Mouse (Mus musculus) C2C12 (cell line): ENCODE data around the gene Fbxl13. TPM values are rescaled to one million over a fixed set of nuclear protein-coding genes. Genes with fewer than 3 reads are reported as not detected.

Experiments used
- H3K27me3 ChIP-seq: one replicate; pipeline ENCODE4 v1.6.1; 2011; ENCODE audit not compliant: control insufficient read depth, insufficient read depth, insufficient read length
- H3K36me3 ChIP-seq: one replicate; pipeline ENCODE4 v1.6.1; 2011; ENCODE audit not compliant: control insufficient read depth, insufficient read depth
- H3K4me3 ChIP-seq: one replicate; pipeline ENCODE4 v1.5.1; 2011; ENCODE audit warnings: mild to moderate bottlenecking, control low read depth; ENCODE audit not compliant: poor library complexity, insufficient read depth, severe bottlenecking
- H3K79me2 ChIP-seq: one replicate; pipeline ENCODE4 v1.6.1; 2011; ENCODE audit not compliant: control insufficient read depth, insufficient read depth
- H3K79me3 ChIP-seq: one replicate; pipeline ENCODE4 v1.6.1; 2011; ENCODE audit warnings: low read depth, control low read depth
- H3ac ChIP-seq: one replicate; pipeline ENCODE3; 2011; ENCODE audit warnings: low read depth; ENCODE audit not compliant: control insufficient read depth, insufficient read length
- CEBPB ChIP-seq: IDR thresholded peaks from one replicate; pipeline ENCODE4 v1.6.1; 2011; ENCODE audit warnings: low read depth, mild to moderate bottlenecking, control low read depth, moderate library complexity
- CTCF ChIP-seq: IDR thresholded peaks from one replicate; pipeline ENCODE4 v1.5.1; 2011; ENCODE audit not compliant: control insufficient read depth, insufficient read depth, insufficient read length
- FOSL1 ChIP-seq: IDR thresholded peaks from one replicate; pipeline ENCODE4 v1.8.0; 2011; ENCODE audit warnings: mild to moderate bottlenecking, low read length; ENCODE audit not compliant: poor library complexity, insufficient read depth, severe bottlenecking
- MAX ChIP-seq: IDR thresholded peaks from one replicate; pipeline ENCODE4 v1.6.1; 2011; ENCODE audit warnings: mild to moderate bottlenecking, control low read depth
- MYOD1 ChIP-seq: IDR thresholded peaks from one replicate; pipeline ENCODE4 v1.6.1; 2011; ENCODE audit warnings: low read depth; ENCODE audit not compliant: control insufficient read depth, insufficient read length
- MYOG ChIP-seq: IDR thresholded peaks from one replicate; pipeline ENCODE4 v1.6.1; 2011; ENCODE audit not compliant: control insufficient read depth, insufficient read length; ENCODE audit errors: extremely low read depth
- USF1 ChIP-seq: IDR thresholded peaks from one replicate; pipeline ENCODE4 v1.6.1; 2011; ENCODE audit warnings: low read depth, mild to moderate bottlenecking, control low read depth, moderate library complexity
- polyA plus RNA-seq: library from polyadenylated mRNA; unstranded; fragments of >200 nt; fragmentation: generic; extraction: Trizol; gene quantifications from one replicate; pipeline ENCODE4 v1.2.1, GENCODE M21; 2012; ENCODE audit warnings: missing spikeins

The Fbxl13 gene
- polyA plus RNA-seq, 1 experiment = 0.07 TPM

DNA sequence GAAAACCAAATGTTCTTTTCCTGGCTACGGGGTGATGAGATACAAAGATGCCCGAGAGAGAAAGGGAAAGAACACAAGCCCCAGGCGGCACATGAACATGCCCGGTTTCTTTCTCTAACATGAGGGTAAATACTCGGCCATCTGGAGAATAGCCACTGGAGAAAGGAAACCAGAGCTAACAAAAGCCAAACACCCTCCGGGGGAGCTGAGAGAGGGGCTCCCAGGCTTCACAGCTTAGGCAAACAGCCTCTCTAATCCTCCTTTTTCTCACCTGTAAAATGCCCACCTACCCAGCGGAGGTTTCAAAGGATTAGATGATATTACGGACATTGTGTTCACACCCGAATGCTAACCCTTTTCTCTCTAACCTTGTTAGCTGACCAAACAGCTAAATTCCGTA lies 39.6 kb upstream of the Fbxl13 start:
- no peak overlapping the region for H3K4me3 ChIP-seq
- no peaks in the 10 kb centered on the region for H3K79me3 ChIP-seq
- no peak overlapping the region for H3ac ChIP-seq
- TF ChIP-seq MYOD1 = no peak
- TF ChIP-seq FOSL1 = no peak
- no peaks in the 10 kb centered on the region for H3K27me3 ChIP-seq
- H3K36me3 ChIP-seq = no peaks in the 10 kb centered on the region
- H3K79me2 ChIP-seq = no peaks in the 10 kb centered on the region

DNA sequence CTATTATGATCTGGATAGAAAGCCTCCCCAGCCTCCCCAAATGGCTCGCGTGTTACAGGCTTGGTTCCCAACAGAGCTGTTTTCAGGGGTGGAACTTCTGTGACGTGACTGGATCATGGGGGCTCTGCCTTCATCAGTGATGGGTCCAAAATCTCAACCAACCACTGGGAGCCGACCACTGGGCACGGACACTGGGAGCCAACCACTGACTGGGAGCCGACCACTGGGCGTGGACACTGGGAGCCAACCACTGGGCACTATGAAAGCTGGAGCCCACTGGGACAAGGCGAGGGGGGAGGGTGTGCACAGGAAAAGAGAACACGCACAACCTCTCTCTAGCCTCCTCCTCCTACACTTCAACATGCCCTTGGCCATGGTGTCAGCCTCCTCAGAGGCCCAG lies 38.4 kb upstream of the Fbxl13 start:
- TF ChIP-seq CTCF (no peak), CEBPB (no peak), FOSL1 (no peak), MYOD1 (no peak)
- H3K79me2 ChIP-seq = no peaks in the 10 kb centered on the region
- H3K4me3 ChIP-seq = no peak overlapping the region
- H3K27me3 ChIP-seq = no peaks in the 10 kb centered on the region
- no peak overlapping the region for H3ac ChIP-seq
- H3K36me3 ChIP-seq = no peaks in the 10 kb centered on the region
- no peaks in the 10 kb centered on the region for H3K79me3 ChIP-seq

DNA sequence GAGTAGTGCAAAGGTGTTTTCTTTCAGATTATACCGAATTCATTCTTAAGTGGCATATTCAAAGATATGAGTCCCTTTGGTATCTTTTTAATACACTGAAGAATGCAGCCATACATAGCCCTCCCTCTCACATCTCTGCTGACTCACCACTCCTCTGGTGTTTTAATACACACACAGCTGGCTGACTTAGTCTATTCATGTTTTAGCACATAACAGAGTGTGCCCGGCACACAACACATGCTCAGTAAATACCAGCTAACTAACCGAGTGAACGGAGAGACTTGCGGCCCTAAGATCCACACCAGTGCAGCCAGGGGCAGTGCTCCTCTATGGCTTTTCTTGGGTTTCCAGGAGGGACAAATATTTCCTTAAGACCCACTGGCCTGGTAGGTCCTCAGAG lies 35.5 kb upstream of the Fbxl13 start:
- Histone ChIP-seq H3ac (no peak overlapping the region), H3K79me3 (no peaks in the 10 kb centered on the region), H3K36me3 (no peaks in the 10 kb centered on the region), H3K4me3 (no peak overlapping the region), H3K79me2 (no peaks in the 10 kb centered on the region), H3K27me3 (no peaks in the 10 kb centered on the region)
- TF ChIP-seq CTCF = no peak
- no peak for TF ChIP-seq MYOD1
- TF ChIP-seq MAX = no peak
- TF ChIP-seq MYOG = no peak
- TF ChIP-seq CEBPB = no peak
- no peak for TF ChIP-seq USF1
- TF ChIP-seq FOSL1 = no peak

DNA sequence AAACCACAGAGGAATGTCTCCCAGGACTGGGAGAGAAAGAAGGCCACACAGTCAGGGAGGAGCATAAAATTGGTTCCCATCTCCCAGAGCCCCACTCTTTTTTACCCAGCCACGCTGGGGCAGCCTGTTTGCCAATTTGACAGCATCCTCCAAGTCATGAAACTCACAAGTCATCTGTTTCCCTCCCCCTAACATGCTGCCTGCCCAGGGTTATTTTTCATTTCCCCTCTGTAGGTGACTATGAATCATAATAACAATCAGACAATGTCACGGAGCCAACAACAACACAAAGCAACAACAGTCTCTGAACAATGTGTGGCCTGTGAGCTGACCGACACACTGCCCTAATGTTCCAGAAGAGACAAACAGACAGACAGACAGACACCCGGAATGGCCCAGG lies 34.6 kb upstream of the Fbxl13 start:
- Histone ChIP-seq H3K79me3 (no peaks in the 10 kb centered on the region), H3K36me3 (no peaks in the 10 kb centered on the region), H3K4me3 (no peak overlapping the region), H3K27me3 (no peaks in the 10 kb centered on the region), H3ac (no peak overlapping the region), H3K79me2 (no peaks in the 10 kb centered on the region)
- no peak for TF ChIP-seq CEBPB
- no peak for TF ChIP-seq MYOD1
- no peak for TF ChIP-seq CTCF
- TF ChIP-seq FOSL1 = no peak
- no peak for TF ChIP-seq MYOG
- TF ChIP-seq USF1 = no peak
- TF ChIP-seq MAX = no peak

DNA sequence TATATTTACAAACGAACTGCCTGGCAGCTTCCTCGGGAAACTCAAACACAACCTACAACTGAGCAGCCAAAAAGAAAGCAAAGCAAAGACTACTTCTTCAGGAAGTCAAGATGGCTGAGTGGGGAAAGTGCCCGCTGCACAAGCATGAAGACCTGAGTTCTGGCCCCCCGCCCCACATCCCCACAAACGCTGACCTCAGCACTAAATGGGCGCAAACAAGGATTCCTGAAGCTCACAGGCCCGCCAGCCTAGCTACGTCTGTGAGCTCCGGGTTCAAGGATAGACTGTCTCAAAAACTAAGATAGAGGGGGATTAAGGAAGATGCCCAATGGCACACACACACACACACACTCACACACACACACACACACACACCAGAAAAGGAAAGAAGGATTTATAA lies 32.9 kb upstream of the Fbxl13 start:
- Histone ChIP-seq H3K27me3 (no peaks in the 10 kb centered on the region), H3ac (no peak overlapping the region), H3K4me3 (no peak overlapping the region), H3K79me3 (no peaks in the 10 kb centered on the region), H3K36me3 (no peaks in the 10 kb centered on the region), H3K79me2 (no peaks in the 10 kb centered on the region)
- no peak for TF ChIP-seq CEBPB
- TF ChIP-seq MAX = no peak
- no peak for TF ChIP-seq CTCF
- no peak for TF ChIP-seq USF1
- TF ChIP-seq MYOG = no peak
- TF ChIP-seq FOSL1 = no peak
- no peak for TF ChIP-seq MYOD1

DNA sequence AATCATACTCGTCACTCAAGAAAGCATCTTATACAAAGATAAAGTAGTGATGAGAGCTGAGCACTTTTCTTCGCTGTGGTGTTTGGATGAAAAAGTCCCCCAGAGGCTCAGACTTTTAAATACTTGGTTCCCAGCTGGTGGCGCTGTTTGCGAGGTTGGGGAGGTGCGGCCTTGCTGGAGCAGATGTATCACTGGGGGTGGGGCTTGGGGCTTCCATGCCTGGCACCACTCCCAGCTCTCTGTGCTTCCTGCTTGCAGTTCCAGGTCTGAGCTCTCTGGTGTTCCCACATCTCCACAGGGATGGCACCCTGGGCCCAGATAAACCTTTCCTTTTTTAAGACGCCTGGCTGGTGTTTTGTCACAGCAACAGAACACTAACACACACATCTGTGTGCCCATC lies 32.5 kb upstream of the Fbxl13 start:
- Histone ChIP-seq H3K79me3 (no peaks in the 10 kb centered on the region), H3ac (no peak overlapping the region), H3K36me3 (no peaks in the 10 kb centered on the region), H3K27me3 (no peaks in the 10 kb centered on the region), H3K4me3 (no peak overlapping the region), H3K79me2 (no peaks in the 10 kb centered on the region)
- no peak for TF ChIP-seq MYOG
- TF ChIP-seq CTCF = no peak
- TF ChIP-seq MYOD1 = no peak
- no peak for TF ChIP-seq CEBPB
- no peak for TF ChIP-seq USF1
- no peak for TF ChIP-seq MAX
- TF ChIP-seq FOSL1 = no peak
